Mouse (Mus musculus) embryonic fibroblast, embryonic 13.5 days (primary cell): Measurements from ENCODE around the gene Ddah1.

Source experiments
- CTCF ChIP-seq: IDR thresholded peaks from 2 replicates; pipeline ENCODE4 v1.5.1; 2011; ENCODE audit warnings: mild to moderate bottlenecking, control low read depth, low read length, moderate library complexity, borderline replicate concordance; ENCODE audit not compliant: insufficient read depth
- POLR2A ChIP-seq: IDR thresholded peaks from 2 replicates; pipeline ENCODE4 v1.6.1; 2011; ENCODE audit warnings: low read depth, mild to moderate bottlenecking, control low read depth, low read length, moderate library complexity

DNA sequence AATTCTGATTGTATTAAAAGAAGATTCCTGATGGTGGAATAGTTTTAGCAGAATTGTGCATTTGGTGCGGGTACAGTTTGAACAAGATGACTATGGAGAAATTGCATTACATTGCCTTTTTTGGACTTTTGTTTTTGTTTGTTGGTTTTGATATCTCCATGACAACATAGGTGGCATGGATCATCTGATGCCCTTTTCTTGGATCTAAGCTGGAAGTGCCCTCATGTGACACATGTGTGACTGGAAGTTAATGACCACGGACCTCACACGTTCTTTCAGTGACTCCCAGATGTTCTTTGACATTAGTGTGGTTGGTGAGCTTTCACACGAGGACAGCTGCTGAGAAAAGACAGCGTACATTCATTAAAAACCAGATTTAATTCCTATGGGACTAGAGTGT lies 21.9 kb upstream of the Ddah1 start:
- TF ChIP-seq CTCF (no peak), POLR2A (no peak)
